Mouse (Mus musculus) MEL (cell line): ENCODE results near the gene Apba2. TPM values are rescaled to one million over a fixed set of nuclear protein-coding genes. Genes with fewer than 3 reads are reported as not detected.

Experiments
- DNase-seq: peaks from one replicate; pipeline ENCODE4 v3.0.0; 2011; ENCODE audit warnings: low read depth, low spot score
- H3K27ac ChIP-seq: 2 replicates; pipeline ENCODE4 v1.5.1; 2012; ENCODE audit warnings: low read depth, mild to moderate bottlenecking, control low read depth, low read length, moderate library complexity; ENCODE audit not compliant: control insufficient read depth
- H3K27me3 ChIP-seq, 2 experiments: fragments of 150-350 bp in 1 of 2; sonication (generic) in 1 of 2; 2 replicates each; pipeline ENCODE4 v1.6.1; 2012; ENCODE audit warnings: low read length in 2 of 2, mild to moderate bottlenecking in 2 of 2, improper control_type of control experiment in 1 of 2, moderate library complexity in 1 of 2; ENCODE audit not compliant: insufficient read depth in 2 of 2, control insufficient read depth in 1 of 2
- H3K36me3 ChIP-seq, 2 experiments: 2 replicates each; pipeline ENCODE4 v1.6.1; 2012 to 2014; ENCODE audit warnings: low read length in 2 of 2, improper control_type of control experiment in 1 of 2, inconsistent platforms in 1 of 2, mild to moderate bottlenecking in 1 of 2; ENCODE audit not compliant: insufficient read depth in 2 of 2, control insufficient read depth in 1 of 2
- H3K4me1 ChIP-seq, 2 experiments: fragments of 150-350 bp in 1 of 2; sonication (generic) in 1 of 2; 2 replicates each; pipeline ENCODE4 v1.6.1; 2012; ENCODE audit warnings: low read length in 2 of 2, improper control_type of control experiment in 1 of 2, mild to moderate bottlenecking in 1 of 2; ENCODE audit not compliant: insufficient read depth in 2 of 2, control insufficient read depth in 1 of 2
- H3K4me3 ChIP-seq, 2 experiments: fragments of 150-350 bp in 1 of 2; sonication (generic) in 1 of 2; 2 replicates each; pipeline ENCODE4 v1.5.1; 2012; ENCODE audit warnings: low read depth in 2 of 2, low read length in 2 of 2, mild to moderate bottlenecking in 2 of 2, moderate library complexity in 2 of 2, control low read depth in 1 of 2, improper control_type of control experiment in 1 of 2; ENCODE audit not compliant: control insufficient read depth in 1 of 2, insufficient read depth in 1 of 2
- H3K79me2 ChIP-seq: 2 replicates; pipeline ENCODE4 v1.6.1; 2012; ENCODE audit warnings: mild to moderate bottlenecking, low read length, moderate library complexity; ENCODE audit not compliant: control insufficient read depth, poor library complexity, insufficient read depth
- H3K9ac ChIP-seq: 2 replicates; pipeline ENCODE4 v1.6.1; 2012; ENCODE audit warnings: low read depth, mild to moderate bottlenecking, control low read depth, low read length, moderate library complexity; ENCODE audit not compliant: control insufficient read depth, poor library complexity, severe bottlenecking
- H3K9me3 ChIP-seq: fragments of 150-350 bp; sonication (generic); replicated peaks from 2 replicates; pipeline ENCODE4 v1.6.1; 2012; ENCODE audit warnings: mild to moderate bottlenecking, low read length, improper control_type of control experiment, moderate library complexity; ENCODE audit not compliant: insufficient read depth
- BHLHE40 ChIP-seq: IDR thresholded peaks from 2 replicates; pipeline ENCODE4 v1.6.1; 2012; ENCODE audit warnings: low read depth, mild to moderate bottlenecking, inconsistent platforms, low read length, improper control_type of control experiment, borderline replicate concordance
- CHD1 ChIP-seq: IDR thresholded peaks from 2 replicates; pipeline ENCODE4 v1.6.1; 2012; ENCODE audit warnings: low read depth, mild to moderate bottlenecking, inconsistent platforms, low read length, improper control_type of control experiment
- CHD2 ChIP-seq: IDR thresholded peaks from 2 replicates; pipeline ENCODE4 v1.6.1; 2011; ENCODE audit warnings: low read length, improper control_type of control experiment
- CTCF ChIP-seq, 3 experiments: IDR thresholded peaks in 2 of 3; conservative IDR thresholded peaks in 1 of 3; 2 replicates each; pipeline ENCODE4 v1.5.1; 2011 to 2012; ENCODE audit warnings: low read length in 3 of 3, low read depth in 2 of 3, mild to moderate bottlenecking in 2 of 3, improper control_type of control experiment in 1 of 3, inconsistent platforms in 1 of 3, mixed read lengths in 1 of 3, moderate library complexity in 1 of 3; ENCODE audit not compliant: control insufficient read depth in 1 of 3, insufficient read depth in 1 of 3, poor library complexity in 1 of 3, severe bottlenecking in 1 of 3
- ELF1 ChIP-seq: IDR thresholded peaks from 2 replicates; pipeline ENCODE4 v1.6.1; 2014; ENCODE audit warnings: low read depth, mild to moderate bottlenecking, inconsistent platforms, low read length, improper control_type of control experiment, moderate library complexity
- ETS1 ChIP-seq: IDR thresholded peaks from 2 replicates; pipeline ENCODE4 v1.6.1; 2012; ENCODE audit warnings: low read depth, mild to moderate bottlenecking, inconsistent platforms, low read length, improper control_type of control experiment, moderate library complexity
- GABPA ChIP-seq: IDR thresholded peaks from 2 replicates; pipeline ENCODE4 v1.6.1; 2012; ENCODE audit warnings: low read depth, mild to moderate bottlenecking, inconsistent platforms, low read length, improper control_type of control experiment, moderate library complexity
- GATA1 ChIP-seq: IDR thresholded peaks from 2 replicates; pipeline ENCODE4 v1.6.1; 2011; ENCODE audit warnings: low read depth, low read length, improper control_type of control experiment
- HCFC1 ChIP-seq: IDR thresholded peaks from 2 replicates; pipeline ENCODE4 v1.6.1; 2012; ENCODE audit warnings: low read depth, mild to moderate bottlenecking, inconsistent platforms, low read length, improper control_type of control experiment, moderate library complexity
- JUND ChIP-seq: IDR thresholded peaks from 2 replicates; pipeline ENCODE4 v1.6.1; 2011; ENCODE audit warnings: low read depth, mild to moderate bottlenecking, improper control_type of control experiment, low read length
- MAX ChIP-seq: IDR thresholded peaks from 2 replicates; pipeline ENCODE4 v1.6.1; 2011; ENCODE audit warnings: low read length, improper control_type of control experiment
- MEF2A ChIP-seq: IDR thresholded peaks from 2 replicates; pipeline ENCODE4 v1.6.1; 2014; ENCODE audit warnings: low read depth, mild to moderate bottlenecking, inconsistent platforms, low read length, improper control_type of control experiment; ENCODE audit not compliant: poor library complexity, insufficient replicate concordance, severe bottlenecking; ENCODE audit errors: extremely low read depth
- MXI1 ChIP-seq: IDR thresholded peaks from 2 replicates; pipeline ENCODE4 v1.6.1; 2011; ENCODE audit warnings: mild to moderate bottlenecking, low read depth, low read length, improper control_type of control experiment
- MYB ChIP-seq: IDR thresholded peaks from 2 replicates; pipeline ENCODE4 v1.6.1; 2011; ENCODE audit warnings: mild to moderate bottlenecking, low read depth, low read length, improper control_type of control experiment
- MYC ChIP-seq: IDR thresholded peaks from 2 replicates; pipeline ENCODE4 v1.6.1; 2011; ENCODE audit warnings: low read depth, mild to moderate bottlenecking, low read length, improper control_type of control experiment, moderate library complexity
- NELFE ChIP-seq: IDR thresholded peaks from 2 replicates; pipeline ENCODE4 v1.6.1; 2011; ENCODE audit warnings: low read depth, low read length, improper control_type of control experiment
- POLR2A ChIP-seq, 2 experiments: IDR thresholded peaks; 2 replicates each; pipeline ENCODE4 v1.6.1; 2011 to 2012; ENCODE audit warnings: low read length in 2 of 2, mild to moderate bottlenecking in 2 of 2, control low read depth in 1 of 2, improper control_type of control experiment in 1 of 2, low read depth in 1 of 2, moderate library complexity in 1 of 2; ENCODE audit not compliant: control insufficient read depth in 1 of 2, insufficient read depth in 1 of 2, poor library complexity in 1 of 2
- POLR2AphosphoS2 ChIP-seq: IDR thresholded peaks from 2 replicates; pipeline ENCODE4 v1.6.1; 2011; ENCODE audit warnings: low read length, improper control_type of control experiment
- RCOR1 ChIP-seq: IDR thresholded peaks from 2 replicates; pipeline ENCODE4 v1.6.1; 2012; ENCODE audit warnings: low read depth, mild to moderate bottlenecking, inconsistent platforms, low read length, improper control_type of control experiment
- SMC3 ChIP-seq: IDR thresholded peaks from 2 replicates; pipeline ENCODE4 v1.6.1; 2011; ENCODE audit warnings: low read depth, low read length, improper control_type of control experiment
- TBP ChIP-seq: IDR thresholded peaks from 2 replicates; pipeline ENCODE4 v1.8.0; 2011; ENCODE audit warnings: low read depth, low read length, improper control_type of control experiment
- TCF12 ChIP-seq: IDR thresholded peaks from 2 replicates; pipeline ENCODE4 v1.6.1; 2014; ENCODE audit warnings: low read depth, mild to moderate bottlenecking, inconsistent platforms, low read length, improper control_type of control experiment, moderate library complexity
- USF1 ChIP-seq: IDR thresholded peaks from 2 replicates; pipeline ENCODE4 v1.6.1; 2014; ENCODE audit warnings: low read depth, mild to moderate bottlenecking, inconsistent platforms, low read length, improper control_type of control experiment, moderate library complexity
- USF2 ChIP-seq, 2 experiments: IDR thresholded peaks; 2 replicates each; pipeline ENCODE4 v1.6.1; 2011 to 2012; ENCODE audit warnings: improper control_type of control experiment in 2 of 2, low read length in 2 of 2, borderline replicate concordance in 1 of 2, inconsistent platforms in 1 of 2, low read depth in 1 of 2, mild to moderate bottlenecking in 1 of 2; ENCODE audit not compliant: insufficient read depth in 1 of 2
- ZC3H11A ChIP-seq: IDR thresholded peaks from 2 replicates; pipeline ENCODE4 v1.6.1; 2012; ENCODE audit warnings: low read depth, mild to moderate bottlenecking, inconsistent platforms, low read length, improper control_type of control experiment
- ZKSCAN1 ChIP-seq: IDR thresholded peaks from 2 replicates; pipeline ENCODE4 v1.6.1; 2012; ENCODE audit warnings: low read depth, mild to moderate bottlenecking, inconsistent platforms, low read length, improper control_type of control experiment, moderate library complexity
- ZNF384 ChIP-seq: IDR thresholded peaks from 2 replicates; pipeline ENCODE4 v1.6.1; 2012; ENCODE audit warnings: low read depth, mild to moderate bottlenecking, inconsistent platforms, low read length, improper control_type of control experiment
- polyA plus RNA-seq, 2 experiments: library from polyadenylated mRNA; stranded (reverse) in 1 of 2; unstranded in 1 of 2; fragments of >175 nt in 1 of 2; fragments of >200 nt in 1 of 2; gene quantifications; 2 replicates each; pipeline versions ENCODE4 v1.2.1 to v1.2.4; 2012; ENCODE audit warnings: low replicate concordance in 2 of 2, low read depth in 1 of 2; ENCODE audit not compliant: insufficient read length in 2 of 2, insufficient read depth in 1 of 2, missing spikeins in 1 of 2
- total RNA-seq: library from RNA; depleted of rRNA; stranded (reverse); fragments of 300-350 nt; gene quantifications from 2 replicates; pipeline ENCODE4 v1.2.3, GENCODE M21; 2012

The Apba2 gene
- total and polyA plus RNA-seq, 3 experiments: not detected

DNA sequence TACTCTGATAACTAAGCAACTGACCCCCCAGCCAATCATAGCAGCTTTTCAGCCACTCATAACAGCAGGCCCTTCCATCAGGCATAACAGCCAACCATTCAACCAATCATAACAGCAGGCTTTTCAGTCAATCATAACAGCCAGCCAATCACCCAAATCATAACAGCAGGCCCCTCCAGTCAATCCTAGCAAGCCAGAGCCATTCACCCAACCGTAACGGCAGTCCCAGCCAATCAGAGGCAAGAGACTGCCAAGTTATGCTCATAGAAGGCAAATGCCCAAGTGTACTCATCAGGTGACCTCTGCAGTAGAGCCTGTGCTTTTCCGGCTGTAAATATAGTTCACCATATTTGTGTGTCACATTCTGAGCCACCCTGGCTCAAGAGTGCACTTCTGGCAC lies 85.1 kb downstream of the Apba2 start:
- no peaks in the 10 kb centered on the region for H3K4me1 ChIP-seq
- H3K9me3 ChIP-seq: no peaks in the 10 kb centered on the region
- TF ChIP-seq MYB: no peak
- no peak for TF ChIP-seq MYC
- TF ChIP-seq POLR2AphosphoS2: no peak
- no peak for TF ChIP-seq USF2 (IDR thresholded peaks at IDR 0.05; ENCODE audit: borderline replicate concordance in 1 of 2, insufficient read depth in 1 of 2, low read depth in 1 of 2, low read length in 2 of 2)
- TF ChIP-seq HCFC1: no peak
- TF ChIP-seq TBP: no peak
- TF ChIP-seq SMC3: no peak
- no peak for TF ChIP-seq CHD1
- TF ChIP-seq NELFE: no peak
- no peak for TF ChIP-seq GABPA
- no peak for TF ChIP-seq TCF12
- TF ChIP-seq ZNF384: no peak
- no peak for TF ChIP-seq ZKSCAN1
- no peak for TF ChIP-seq USF1
- TF ChIP-seq ELF1: no peak
- TF ChIP-seq ZC3H11A: no peak
- no peak for TF ChIP-seq GATA1
- TF ChIP-seq ETS1: no peak
- TF ChIP-seq, all 39 proteins: peak for 0

DNA sequence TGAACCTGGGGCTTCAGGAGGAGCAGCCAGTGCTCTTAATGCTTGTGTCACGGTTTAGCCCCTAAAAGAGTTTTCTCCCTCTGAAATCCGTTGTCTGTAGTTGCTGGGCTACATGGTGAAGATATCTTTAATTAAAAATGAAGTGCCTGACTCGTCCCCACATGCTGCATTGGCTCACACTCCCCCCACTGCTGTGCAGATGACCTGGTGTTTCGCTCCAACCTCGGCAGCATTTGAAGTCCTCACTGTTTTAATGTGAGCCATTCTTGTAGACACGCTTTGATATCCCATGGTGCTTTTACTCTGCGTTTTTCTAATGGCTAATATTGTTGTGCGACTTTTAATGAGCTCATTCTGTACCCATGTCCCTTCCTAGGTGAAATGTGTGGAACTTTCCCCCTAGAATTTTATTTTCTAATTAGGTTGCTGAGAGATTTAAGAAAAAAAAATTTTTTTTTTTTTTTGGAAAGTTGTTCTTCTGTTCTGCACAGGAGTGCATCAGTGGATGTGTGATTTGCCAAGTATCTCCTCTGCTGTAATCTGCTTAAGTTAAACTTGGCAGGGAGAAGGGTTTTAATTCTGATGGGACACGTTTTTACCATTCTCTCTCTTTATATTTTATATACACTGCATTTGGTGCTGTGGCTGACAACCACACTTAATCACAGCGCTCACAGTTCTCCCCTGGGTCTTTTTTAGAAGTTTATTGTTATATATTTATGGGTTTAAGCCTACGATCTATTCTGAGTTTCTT lies 87.3 kb downstream of the Apba2 start:
- no peaks in the 10 kb centered on the region for H3K27me3 ChIP-seq
- H3K9ac ChIP-seq: no peak overlapping the region
- no peaks in the 10 kb centered on the region for H3K79me2 ChIP-seq
- H3K9me3 ChIP-seq: no peaks in the 10 kb centered on the region
- DNase-seq: no peak
- H3K4me3 ChIP-seq: no peak overlapping the region
- no peaks in the 10 kb centered on the region for H3K36me3 ChIP-seq
- TF ChIP-seq ZKSCAN1: no peak
- no peak for TF ChIP-seq POLR2AphosphoS2
- no peak for TF ChIP-seq CHD2
- TF ChIP-seq MEF2A: no peak
- TF ChIP-seq MAX: no peak
- no peak for TF ChIP-seq BHLHE40
- no peak for TF ChIP-seq MXI1
- TF ChIP-seq TCF12: no peak
- TF ChIP-seq CTCF (IDR thresholded peaks at IDR 0.05 in 2 of 3, conservative IDR thresholded peaks at IDR 0.05 in 1 of 3; ENCODE audit: control insufficient read depth in 1 of 3, insufficient read depth in 1 of 3, low read depth in 2 of 3, low read length in 3 of 3, poor library complexity in 1 of 3, severe bottlenecking in 1 of 3): no peak
- TF ChIP-seq RCOR1: no peak
- TF ChIP-seq POLR2A (IDR thresholded peaks at IDR 0.05; ENCODE audit: control insufficient read depth in 1 of 2, insufficient read depth in 1 of 2, low read depth in 1 of 2, low read length in 2 of 2, poor library complexity in 1 of 2): no peak
- TF ChIP-seq CHD1: no peak
- no peak for TF ChIP-seq GABPA
- no peak for TF ChIP-seq ZNF384
- no peak for TF ChIP-seq JUND
- no peak for TF ChIP-seq ETS1
- TF ChIP-seq HCFC1: no peak
- H3K27ac ChIP-seq: no peak overlapping the region
- no peaks in the 10 kb centered on the region for H3K4me1 ChIP-seq

More for the DNA sequence above, 85.1 kb downstream of the Apba2 start:
- no peak for DNase-seq
- H3K4me3 ChIP-seq: no peak overlapping the region
- H3K79me2 ChIP-seq: no peaks in the 10 kb centered on the region
- no peak overlapping the region for H3K9ac ChIP-seq
- no peaks in the 10 kb centered on the region for H3K36me3 ChIP-seq
- H3K27ac ChIP-seq: no peak overlapping the region
- H3K27me3 ChIP-seq: no peaks in the 10 kb centered on the region
